Mouse (Mus musculus): Measurements from ENCODE around the gene Ifitm6. TPM values are rescaled to one million over a fixed set of nuclear protein-coding genes. Genes with fewer than 3 reads are reported as not detected.
A peak's percentile ranks its signal among the peaks of the same experiment; 100 is the strongest.

The Ifitm6 gene
- total and polyA plus RNA-seq, 3 experiments = not detected

DNA sequence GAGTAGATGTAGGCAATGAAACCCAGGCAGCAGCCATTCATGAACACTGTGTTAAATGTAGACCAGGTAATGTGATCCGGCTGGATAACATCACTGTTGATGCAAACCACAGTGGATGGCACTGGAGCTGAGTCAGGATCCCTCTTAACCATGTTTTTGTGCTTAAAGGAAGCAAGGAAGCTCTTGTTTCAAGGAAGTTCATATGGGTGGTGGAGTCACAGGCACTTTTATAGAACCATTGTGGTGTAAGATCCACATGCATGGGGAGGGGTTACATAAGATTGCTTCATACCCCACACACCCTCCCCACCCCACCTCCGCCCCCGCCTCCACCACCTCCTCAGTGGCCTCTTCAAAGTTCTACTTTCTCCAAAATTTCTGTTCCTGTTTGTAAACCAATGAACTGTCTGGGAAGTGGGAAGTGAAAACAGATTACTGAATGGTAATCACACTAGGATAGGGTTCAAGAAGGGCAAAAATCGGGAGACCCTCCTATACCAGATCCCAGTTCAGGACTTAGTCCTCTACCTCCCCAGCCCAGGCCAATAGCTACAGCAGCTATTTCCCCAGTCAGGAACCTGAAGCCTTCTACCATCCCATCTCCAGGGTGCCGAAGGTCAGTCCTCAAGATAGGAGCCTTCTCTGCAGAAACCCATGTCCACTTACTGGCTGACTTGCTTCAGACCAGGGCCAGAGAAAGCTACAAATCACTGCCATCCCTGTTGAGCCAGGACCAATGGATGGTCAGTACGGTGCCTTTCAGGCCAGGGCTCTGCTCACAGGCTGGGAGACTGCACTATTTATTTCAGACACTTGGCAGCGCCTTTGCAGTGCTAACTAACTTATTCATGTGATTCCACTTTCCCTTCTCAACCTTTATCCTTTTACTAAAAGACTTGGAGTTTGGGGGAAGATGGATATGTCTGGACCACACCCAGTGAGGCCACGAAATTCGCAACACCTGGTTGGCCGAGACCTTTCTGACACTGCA lies 722 bp downstream of the Ifitm6 start:
- Histone ChIP-seq H3K9me3 (replicated peaks; ENCODE audit: low read length) (peaks cover 5% of the 10 kb centered on the region), H3K27ac (ENCODE audit: insufficient read depth, low read depth) (no peak overlapping the region), H3K36me3 (replicated peaks in 1 of 2; ENCODE audit: control insufficient read depth in 1 of 2, insufficient read depth in 1 of 2, low read length in 1 of 2) (no peaks in the 10 kb centered on the region), H3K4me2 (ENCODE audit: insufficient read depth, low read depth, poor library complexity, severe bottlenecking) (no peak overlapping the region), H3K9ac (ENCODE audit: insufficient read depth, low read depth) (no peak overlapping the region), H3K27me3 (replicated peaks) (no peaks in the 10 kb centered on the region), H3K4me1 (ENCODE audit: control insufficient read depth in 1 of 2, insufficient read depth in 2 of 2) (peaks cover 13 to 32% of the 10 kb centered on the region in 2 experiments), H3K4me3 (replicated peaks in 1 of 3; ENCODE audit: low read depth in 2 of 3, low read length in 2 of 3, poor library complexity in 1 of 3) (no peak overlapping the region), H3K79me2 (replicated peaks; ENCODE audit: control insufficient read depth, extremely low read depth, insufficient read depth, poor library complexity, severe bottlenecking) (no peaks in the 10 kb centered on the region)
- peak; percentile 6 for TF ChIP-seq RAD21 (IDR thresholded peaks at IDR 0.05; ENCODE audit: low read depth, low read length)
- TF ChIP-seq MAX (IDR thresholded peaks at IDR 0.05; ENCODE audit: low read length) = no peak
- TF ChIP-seq POLR2A (IDR thresholded peaks at IDR 0.05; ENCODE audit: low read depth, low read length) = no peak
- TF ChIP-seq USF2 (conservative IDR thresholded peaks at IDR 0.05; ENCODE audit: low read depth, low read length) = no peak
- no peak for TF ChIP-seq NRF1 (IDR thresholded peaks at IDR 0.05; ENCODE audit: low read depth, low read length)
- no peak for TF ChIP-seq MEF2A (IDR thresholded peaks at IDR 0.05; ENCODE audit: borderline replicate concordance, low read depth, low read length)
- TF ChIP-seq IRF4 (IDR thresholded peaks at IDR 0.05; ENCODE audit: low read depth, low read length) = peak; percentile 41; the same call in 1 of the 2 replicates
- no peak for TF ChIP-seq MAFK (IDR thresholded peaks at IDR 0.05; ENCODE audit: insufficient replicate concordance, low read length)
- peak; percentile 15; the same call in 1 of the 2 replicates for TF ChIP-seq SMC3 (IDR thresholded peaks at IDR 0.05; ENCODE audit: low read depth, low read length)
- no peak for TF ChIP-seq ZKSCAN1 (IDR thresholded peaks at IDR 0.05; ENCODE audit: borderline replicate concordance, low read depth, low read length)
- no peak for TF ChIP-seq JUND (conservative IDR thresholded peaks at IDR 0.05; ENCODE audit: low read depth, low read length)
- peak in 1 of 2 experiments; percentile 26; a peak in 1 of 4 replicates for TF ChIP-seq CTCF (conservative IDR thresholded peaks at IDR 0.05 in 1 of 2, IDR thresholded peaks at IDR 0.05 in 1 of 2; ENCODE audit: low read depth in 2 of 2, low read length in 2 of 2)
- no peak for TF ChIP-seq RCOR1 (conservative IDR thresholded peaks at IDR 0.05; ENCODE audit: low read depth, low read length)
- no peak for TF ChIP-seq CHD2 (IDR thresholded peaks at IDR 0.05; ENCODE audit: low read length)
- no peak for TF ChIP-seq MYC (IDR thresholded peaks at IDR 0.05; ENCODE audit: low read depth, low read length)
- no peak for TF ChIP-seq UBTF (IDR thresholded peaks at IDR 0.05; ENCODE audit: low read depth, low read length)
- no peak for DNase-seq (ENCODE audit: extremely low read depth)
- dilution Hi-C loops (cut with MboI; ENCODE audit: extremely low pct_ligation_motif_present, extremely low pct_unique_long_range_greater_than_20kb, low sequenced_read_pairs) (no loop called here), in situ Hi-C loops (cut with MboI; ENCODE audit: low pct_ligation_motif_present, low pct_unique_long_range_greater_than_20kb, low sequenced_read_pairs) (no loop called here)

DNA sequence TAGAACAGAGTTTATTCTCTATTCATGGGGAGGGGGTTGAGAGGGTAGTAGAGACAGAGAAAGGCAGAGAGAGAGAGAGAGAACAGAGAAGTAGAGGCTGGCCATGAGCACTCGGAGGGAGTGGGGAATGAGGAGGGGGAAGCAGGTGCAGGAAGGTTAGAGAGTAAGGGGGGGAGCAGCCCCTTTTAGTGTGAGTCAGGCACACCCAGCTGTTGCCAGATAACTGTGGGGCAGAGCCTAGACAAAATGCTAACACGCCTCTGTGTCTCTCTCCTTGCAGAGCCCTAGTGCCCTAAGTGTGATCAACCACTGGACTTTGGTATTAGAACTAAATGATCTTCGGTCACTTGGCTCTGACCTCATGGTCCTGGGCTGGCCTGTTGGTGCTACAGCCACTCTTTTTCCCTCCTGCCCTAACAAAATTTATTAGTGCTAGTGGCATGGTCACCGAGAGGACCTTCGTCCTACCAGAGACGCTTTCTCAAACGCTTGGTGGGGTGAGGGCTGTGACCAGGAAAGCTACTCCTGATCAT lies 6.4 kb downstream of the Ifitm6 start:
- no peak overlapping the region for H3K9ac ChIP-seq (ENCODE audit: insufficient read depth, low read depth)
- peaks cover 5% of the 10 kb centered on the region for H3K9me3 ChIP-seq (replicated peaks; ENCODE audit: low read length)
- H3K4me3 ChIP-seq (replicated peaks in 1 of 3; ENCODE audit: low read depth in 2 of 3, low read length in 2 of 3, poor library complexity in 1 of 3) = no peak overlapping the region
- dilution Hi-C loops (cut with MboI; ENCODE audit: extremely low pct_ligation_motif_present, extremely low pct_unique_long_range_greater_than_20kb, low sequenced_read_pairs) = no loop called here
- peaks cover 12% of the 10 kb centered on the region for H3K27me3 ChIP-seq (replicated peaks)
- peaks cover 0 to 9% of the 10 kb centered on the region in 2 experiments; a peak in 2 of 4 replicates for H3K4me1 ChIP-seq (ENCODE audit: control insufficient read depth in 1 of 2, insufficient read depth in 2 of 2)
- DNase-seq (ENCODE audit: extremely low read depth) = no peak
- in situ Hi-C loops (cut with MboI; ENCODE audit: low pct_ligation_motif_present, low pct_unique_long_range_greater_than_20kb, low sequenced_read_pairs) = loop anchor here (5.0 kb wide), 2 partner anchors 36 to 54 kb away; partner anchors contain the start of genes Gm45717 and Ifitm2
- TF ChIP-seq SMC3 (IDR thresholded peaks at IDR 0.05; ENCODE audit: low read depth, low read length) (no peak), UBTF (IDR thresholded peaks at IDR 0.05; ENCODE audit: low read depth, low read length) (no peak), JUND (conservative IDR thresholded peaks at IDR 0.05; ENCODE audit: low read depth, low read length) (no peak), E2F4 (IDR thresholded peaks at IDR 0.05; ENCODE audit: insufficient replicate concordance, low read depth, low read length) (no peak), MYC (IDR thresholded peaks at IDR 0.05; ENCODE audit: low read depth, low read length) (no peak), RCOR1 (conservative IDR thresholded peaks at IDR 0.05; ENCODE audit: low read depth, low read length) (no peak), USF2 (conservative IDR thresholded peaks at IDR 0.05; ENCODE audit: low read depth, low read length) (no peak), TCF12 (IDR thresholded peaks at IDR 0.05; ENCODE audit: low read depth, low read length) (no peak), MXI1 (IDR thresholded peaks at IDR 0.05; ENCODE audit: low read depth, low read length) (no peak)
- no peak overlapping the region for H3K27ac ChIP-seq (ENCODE audit: insufficient read depth, low read depth)
- no peak overlapping the region for H3K4me2 ChIP-seq (ENCODE audit: insufficient read depth, low read depth, poor library complexity, severe bottlenecking)
- no peaks in the 10 kb centered on the region for H3K36me3 ChIP-seq (replicated peaks in 1 of 2; ENCODE audit: control insufficient read depth in 1 of 2, insufficient read depth in 1 of 2, low read length in 1 of 2)
- H3K79me2 ChIP-seq (replicated peaks; ENCODE audit: control insufficient read depth, extremely low read depth, insufficient read depth, poor library complexity, severe bottlenecking) = no peaks in the 10 kb centered on the region
